Mouse (Mus musculus): ENCODE results near the gene Myo15b. TPM values are rescaled to one million over a fixed set of nuclear protein-coding genes. Genes with fewer than 3 reads are reported as not detected.

Myo15b gene
- polyA plus RNA-seq, 1 experiment from 2014 or later = 0.12 TPM

- 30% methylated on average over 16 of the region's 16 CpGs for WGBS
- H3K4me2 ChIP-seq = 0 out of 2 replicates have a peak within 1 kb of the TSS, but pooled peaks have one; percentile 11
- H3K9me3 ChIP-seq (replicated peaks) = no peaks in the 10 kb centered on the region
- no peak within 1 kb of the TSS for H3K4me3 ChIP-seq (replicated peaks)
- peaks cover 8% of the 10 kb centered on the region for H3K36me3 ChIP-seq
- H3K27ac ChIP-seq (replicated peaks) = no peak within 1 kb of the TSS
- no peak for ATAC-seq (ENCODE audit: low FRiP score)
- no peak within 1 kb of the TSS for H3K9ac ChIP-seq (replicated peaks)
- H3K27me3 ChIP-seq (replicated peaks) = no peaks in the 10 kb centered on the region
- H3K4me1 ChIP-seq = peaks cover 13% of the 10 kb centered on the region
Observed at GRCm38 (mm10) chr11:115899486-115900266, 41.5 kb downstream of the Myo15b start, which contains the start of gene Smim5. Gene Smim5 (plus strand): TSS chr11:115899966.

DNA sequence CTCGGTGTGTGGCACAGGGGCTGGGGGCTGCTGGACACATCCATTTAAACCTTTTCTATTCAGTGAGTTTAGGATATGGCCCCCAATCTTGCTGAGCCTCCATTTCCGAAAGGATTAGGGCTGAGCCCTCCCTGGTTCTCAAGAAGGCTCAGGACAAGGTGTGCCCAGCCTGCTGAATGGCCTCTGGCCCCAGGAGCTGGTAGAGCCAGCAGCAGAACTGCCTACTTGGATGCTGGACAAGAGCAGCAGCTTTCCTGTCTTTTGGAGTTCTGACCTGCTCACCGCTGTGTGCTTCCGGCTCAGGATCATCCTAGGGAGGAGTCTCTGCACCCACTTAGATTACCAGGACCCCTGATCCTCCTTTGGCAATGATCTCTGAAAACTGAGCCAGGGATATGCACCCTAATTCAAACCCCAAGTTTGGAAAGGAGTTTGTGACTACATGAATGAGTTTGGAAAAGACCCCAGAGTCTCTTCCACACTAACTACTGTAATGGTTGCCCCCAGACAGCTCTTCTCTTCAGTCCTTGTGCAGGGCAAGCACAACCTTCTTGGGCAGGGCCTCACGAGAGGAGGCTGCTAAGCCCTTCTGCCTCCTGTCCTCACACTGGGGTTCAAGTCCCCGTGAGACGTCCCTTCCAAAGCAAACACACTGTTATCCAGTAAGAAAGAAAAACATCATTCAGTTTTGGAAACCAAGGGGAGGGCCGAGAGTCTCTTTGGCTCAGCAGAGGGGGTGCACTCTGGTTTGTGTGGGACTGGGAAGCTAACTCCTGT lies 42.5 kb downstream of the Myo15b start:
- WGBS = 81% methylated on average over 8 of the region's 8 CpGs
- ATAC-seq (ENCODE audit: low FRiP score) = no peak
- H3K4me3 ChIP-seq (replicated peaks) = no peak overlapping the region
- no peaks in the 10 kb centered on the region for H3K27me3 ChIP-seq (replicated peaks)
- peaks cover 13% of the 10 kb centered on the region for H3K4me1 ChIP-seq
- H3K27ac ChIP-seq (replicated peaks) = no peak overlapping the region
- 0 out of 2 replicates have a peak overlapping the region, but pooled peaks have one; percentile 2 for H3K4me2 ChIP-seq
- peaks cover 7% of the 10 kb centered on the region for H3K36me3 ChIP-seq
- no peaks in the 10 kb centered on the region for H3K9me3 ChIP-seq (replicated peaks)
- no peak overlapping the region for H3K9ac ChIP-seq (replicated peaks)

DNA sequence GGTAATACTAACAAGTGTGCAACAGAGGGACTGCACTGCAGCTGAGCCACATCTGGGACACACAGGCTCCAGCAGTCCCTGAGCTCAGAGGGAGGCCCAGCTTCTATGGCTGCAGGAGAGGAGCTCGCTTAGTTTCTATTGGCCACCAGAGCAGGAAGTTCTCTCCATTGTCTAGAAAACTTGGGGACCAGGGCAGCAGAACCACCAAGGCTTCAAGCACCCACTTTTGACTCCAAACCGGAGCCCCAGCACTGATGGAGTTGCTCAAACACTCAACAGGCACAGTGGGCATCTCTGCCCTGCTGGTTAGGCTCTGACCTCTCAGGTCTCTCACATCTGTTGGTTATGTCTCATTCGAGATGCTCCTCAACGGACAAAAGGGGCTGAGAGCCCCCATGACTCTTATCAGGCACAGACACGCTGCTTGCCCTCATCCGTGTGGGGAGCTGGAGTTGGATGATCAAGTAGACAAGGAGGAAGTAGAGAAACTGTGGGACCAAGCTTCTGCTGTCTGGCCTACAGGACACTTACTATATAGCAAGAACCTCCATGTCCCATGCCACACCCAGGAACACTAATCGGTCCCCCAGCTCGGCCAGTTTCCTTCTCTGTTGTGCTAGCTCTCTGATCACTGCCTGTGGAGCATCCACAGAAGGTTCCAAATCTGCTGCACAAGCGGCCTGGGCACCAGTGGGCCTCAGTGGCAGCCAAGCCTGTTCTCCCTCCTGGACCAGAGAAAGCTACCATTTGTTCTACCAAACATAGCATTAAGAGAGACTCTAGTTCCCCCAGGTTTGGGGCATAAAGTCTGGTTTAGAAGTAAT lies 43.3 kb downstream of the Myo15b start:
- peaks cover 13% of the 10 kb centered on the region for H3K4me1 ChIP-seq
- H3K27me3 ChIP-seq (replicated peaks) = no peaks in the 10 kb centered on the region
- H3K27ac ChIP-seq (replicated peaks) = no peak overlapping the region
- H3K4me3 ChIP-seq (replicated peaks) = no peak overlapping the region
- no peak overlapping the region for H3K9ac ChIP-seq (replicated peaks)
- WGBS = 85% methylated on average over 9 of the region's 9 CpGs
- no peak overlapping the region for H3K4me2 ChIP-seq
- ATAC-seq (ENCODE audit: low FRiP score) = no peak
- no peaks in the 10 kb centered on the region for H3K9me3 ChIP-seq (replicated peaks)
- peaks cover 6% of the 10 kb centered on the region for H3K36me3 ChIP-seq

GRCm38 (mm10) chr11:115902177-115902576 lies 44.0 kb downstream of the Myo15b start:
- Histone ChIP-seq H3K4me2 (no peak overlapping the region), H3K27ac (replicated peaks) (no peak overlapping the region), H3K36me3 (no peaks in the 10 kb centered on the region), H3K4me1 (peaks cover 13% of the 10 kb centered on the region), H3K4me3 (replicated peaks) (no peak overlapping the region), H3K27me3 (replicated peaks) (no peaks in the 10 kb centered on the region), H3K9ac (replicated peaks) (no peak overlapping the region), H3K9me3 (replicated peaks) (no peaks in the 10 kb centered on the region)
- 90% methylated on average over 5 of the region's 5 CpGs for WGBS
- no peak for ATAC-seq (ENCODE audit: low FRiP score)

DNA sequence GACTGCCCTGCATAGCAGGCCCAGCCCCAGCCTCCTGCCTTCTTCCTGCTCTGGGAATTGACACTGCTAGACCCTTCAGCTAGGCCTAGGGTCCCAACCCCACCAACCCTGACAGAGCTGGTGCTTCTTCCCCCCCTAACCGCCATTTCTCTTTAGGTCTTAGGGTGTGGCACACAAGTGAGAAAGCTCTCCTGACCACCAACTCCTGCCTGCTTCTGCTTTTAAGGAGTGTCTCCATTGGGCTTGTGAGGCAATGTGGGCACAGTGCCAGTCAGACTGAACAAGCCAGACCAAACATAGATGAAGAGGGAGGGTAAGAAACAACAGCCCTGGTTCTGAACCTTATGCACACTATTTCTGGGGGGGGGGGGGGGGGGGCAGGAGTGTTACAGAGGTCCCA lies 44.6 kb downstream of the Myo15b start:
- 87% methylated on average over 1 of the region's 1 CpGs for WGBS
- Histone ChIP-seq H3K4me3 (replicated peaks) (no peak overlapping the region), H3K4me1 (peaks cover 13% of the 10 kb centered on the region), H3K9ac (replicated peaks) (no peak overlapping the region), H3K27ac (replicated peaks) (no peak overlapping the region), H3K36me3 (no peaks in the 10 kb centered on the region), H3K4me2 (no peak overlapping the region), H3K27me3 (replicated peaks) (no peaks in the 10 kb centered on the region), H3K9me3 (replicated peaks) (no peaks in the 10 kb centered on the region)
- no peak for ATAC-seq (ENCODE audit: low FRiP score)

DNA sequence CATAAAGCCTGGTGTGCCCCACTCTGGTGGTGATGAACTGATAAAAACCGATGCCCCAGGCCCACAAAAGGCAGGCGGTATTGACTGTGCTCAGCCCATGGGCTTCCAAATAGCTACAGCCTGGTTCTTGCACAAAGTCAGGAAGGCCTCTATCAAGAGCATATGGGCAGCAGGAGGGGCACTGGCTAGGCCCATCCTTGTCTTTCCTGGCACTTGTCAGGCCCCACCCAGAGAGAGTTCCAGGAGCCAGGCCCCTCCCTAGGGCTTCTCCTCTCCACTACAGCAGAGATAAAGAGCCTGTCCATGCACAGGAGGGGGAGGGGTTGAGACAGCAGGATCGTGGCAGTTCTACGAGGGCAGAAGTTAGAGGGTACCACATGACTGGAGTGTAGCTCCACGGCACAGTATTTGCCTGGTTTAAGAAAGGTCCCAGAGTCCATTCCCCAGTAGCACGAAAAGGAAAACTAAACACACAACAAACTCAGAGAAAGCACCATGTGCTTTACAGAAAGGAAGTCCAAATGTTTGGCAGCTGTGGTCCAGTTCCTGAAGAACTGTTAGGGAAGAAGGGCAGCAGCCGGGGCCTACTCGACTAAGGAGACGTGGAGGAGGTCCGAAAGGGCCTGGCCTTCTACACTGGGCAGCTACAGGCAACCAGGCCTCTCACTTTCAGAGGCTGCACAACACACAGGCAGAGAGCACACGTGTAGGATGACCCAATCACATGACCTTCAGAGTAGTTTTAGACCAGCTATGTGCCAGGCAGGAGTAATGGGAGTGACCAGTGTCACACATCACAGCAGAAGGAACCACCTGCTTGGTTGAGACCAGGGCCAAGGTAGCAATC lies 45.4 kb downstream of the Myo15b start:
- WGBS = 78% methylated on average over 11 of the region's 11 CpGs

DNA sequence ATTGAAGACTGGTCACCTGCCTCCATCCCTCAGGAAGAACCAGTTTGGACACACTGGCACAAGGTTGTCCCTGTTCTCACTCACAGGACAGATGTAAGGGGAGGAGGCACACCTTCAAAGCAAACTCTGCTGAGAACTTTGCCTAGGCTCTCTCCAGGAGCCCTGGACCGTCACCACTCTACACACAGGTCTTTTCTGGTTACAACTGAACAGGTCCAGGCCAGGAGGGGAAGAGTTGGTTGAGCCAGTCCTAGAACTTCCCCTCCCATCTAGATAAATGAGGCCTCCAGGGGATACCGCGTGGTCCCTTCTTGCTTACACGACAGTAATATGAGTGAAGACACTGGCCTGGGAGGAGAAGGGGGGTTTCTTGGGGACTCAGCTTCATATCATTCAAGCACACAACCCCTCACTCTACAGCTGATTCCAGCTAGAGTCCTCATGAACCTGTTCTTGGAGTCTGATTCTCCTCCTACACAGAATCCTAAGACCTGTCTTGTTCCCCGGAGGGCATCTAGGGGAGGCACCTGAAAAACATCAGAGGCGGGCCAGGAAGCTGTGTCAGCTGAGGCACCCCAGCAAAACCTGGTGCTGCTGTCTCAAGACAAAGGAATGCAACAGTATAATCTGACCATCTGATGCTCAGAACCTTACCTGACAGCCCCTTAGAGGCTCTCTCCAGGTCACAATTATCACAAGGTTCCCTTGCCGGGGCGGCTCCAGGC lies 46.2 kb downstream of the Myo15b start:
- no peaks in the 10 kb centered on the region for H3K27me3 ChIP-seq (replicated peaks)
- WGBS = 82% methylated on average over 8 of the region's 8 CpGs
- H3K4me2 ChIP-seq = no peak overlapping the region
- ATAC-seq (ENCODE audit: low FRiP score) = no peak
- H3K4me1 ChIP-seq = peaks cover 13% of the 10 kb centered on the region
- no peak overlapping the region for H3K4me3 ChIP-seq (replicated peaks)
- H3K27ac ChIP-seq (replicated peaks) = no peak overlapping the region
- no peaks in the 10 kb centered on the region for H3K36me3 ChIP-seq
- no peak overlapping the region for H3K9ac ChIP-seq (replicated peaks)
- no peaks in the 10 kb centered on the region for H3K9me3 ChIP-seq (replicated peaks)

More for the DNA sequence above, 45.4 kb downstream of the Myo15b start:
- Histone ChIP-seq H3K9ac (replicated peaks) (no peak overlapping the region), H3K36me3 (no peaks in the 10 kb centered on the region), H3K4me2 (no peak overlapping the region), H3K9me3 (replicated peaks) (no peaks in the 10 kb centered on the region), H3K27ac (replicated peaks) (no peak overlapping the region), H3K4me1 (peaks cover 13% of the 10 kb centered on the region), H3K4me3 (replicated peaks) (no peak overlapping the region), H3K27me3 (replicated peaks) (no peaks in the 10 kb centered on the region)
- ATAC-seq (ENCODE audit: low FRiP score) = no peak

GRCm38 (mm10) chr11:115904956-115905790 lies 47.0 kb downstream of the Myo15b start:
- Histone ChIP-seq H3K9me3 (replicated peaks) (no peaks in the 10 kb centered on the region), H3K9ac (replicated peaks) (no peak overlapping the region)

GRCm38 (mm10) chr11:115906116-115906515 lies 47.9 kb downstream of the Myo15b start:
- no peak overlapping the region for H3K27ac ChIP-seq (replicated peaks)
- H3K9ac ChIP-seq (replicated peaks) = no peak overlapping the region
- no peaks in the 10 kb centered on the region for H3K36me3 ChIP-seq
- WGBS = 86% methylated on average over 3 of the region's 3 CpGs
- no peak for ATAC-seq (ENCODE audit: low FRiP score)
- H3K4me3 ChIP-seq (replicated peaks) = no peak overlapping the region
- no peaks in the 10 kb centered on the region for H3K9me3 ChIP-seq (replicated peaks)
- no peak overlapping the region for H3K4me2 ChIP-seq
- 0 out of 2 replicates have a peak, but pooled peaks cover 2% of the 10 kb centered on the region for H3K4me1 ChIP-seq
- H3K27me3 ChIP-seq (replicated peaks) = no peaks in the 10 kb centered on the region

More at GRCm38 (mm10) chr11:115904956-115905790, 47.0 kb downstream of the Myo15b start:
- no peak overlapping the region for H3K4me2 ChIP-seq
- no peak for ATAC-seq (ENCODE audit: low FRiP score)
- WGBS = 66% methylated on average over 16 of the region's 16 CpGs
- no peaks in the 10 kb centered on the region for H3K27me3 ChIP-seq (replicated peaks)
- H3K4me1 ChIP-seq = peaks cover 6% of the 10 kb centered on the region
- no peaks in the 10 kb centered on the region for H3K36me3 ChIP-seq
- no peak overlapping the region for H3K27ac ChIP-seq (replicated peaks)
- H3K4me3 ChIP-seq (replicated peaks) = no peak overlapping the region

- H3K36me3 ChIP-seq = peaks cover 3% of the 10 kb centered on the region; the same call in 1 of the 2 replicates
- no peaks in the 10 kb centered on the region for H3K27me3 ChIP-seq (replicated peaks)
- H3K9me3 ChIP-seq (replicated peaks) = no peaks in the 10 kb centered on the region
- no peak overlapping the region for H3K4me2 ChIP-seq
- no peak for ATAC-seq (ENCODE audit: low FRiP score)
- H3K9ac ChIP-seq (replicated peaks) = no peak overlapping the region
- 95% methylated on average over 5 of the region's 5 CpGs for WGBS
- no peak overlapping the region for H3K4me3 ChIP-seq (replicated peaks)
- 0 out of 2 replicates have a peak, but pooled peaks cover 2% of the 10 kb centered on the region for H3K4me1 ChIP-seq
- no peak overlapping the region for H3K27ac ChIP-seq (replicated peaks)
Observed at GRCm38 (mm10) chr11:115906521-115906920, 48.3 kb downstream of the Myo15b start.

All from neural tube, embryonic 15.5 days (tissue).